Comparison of ENCODE assay signal across 9 mouse cellular contexts in the genomic region with DNA sequence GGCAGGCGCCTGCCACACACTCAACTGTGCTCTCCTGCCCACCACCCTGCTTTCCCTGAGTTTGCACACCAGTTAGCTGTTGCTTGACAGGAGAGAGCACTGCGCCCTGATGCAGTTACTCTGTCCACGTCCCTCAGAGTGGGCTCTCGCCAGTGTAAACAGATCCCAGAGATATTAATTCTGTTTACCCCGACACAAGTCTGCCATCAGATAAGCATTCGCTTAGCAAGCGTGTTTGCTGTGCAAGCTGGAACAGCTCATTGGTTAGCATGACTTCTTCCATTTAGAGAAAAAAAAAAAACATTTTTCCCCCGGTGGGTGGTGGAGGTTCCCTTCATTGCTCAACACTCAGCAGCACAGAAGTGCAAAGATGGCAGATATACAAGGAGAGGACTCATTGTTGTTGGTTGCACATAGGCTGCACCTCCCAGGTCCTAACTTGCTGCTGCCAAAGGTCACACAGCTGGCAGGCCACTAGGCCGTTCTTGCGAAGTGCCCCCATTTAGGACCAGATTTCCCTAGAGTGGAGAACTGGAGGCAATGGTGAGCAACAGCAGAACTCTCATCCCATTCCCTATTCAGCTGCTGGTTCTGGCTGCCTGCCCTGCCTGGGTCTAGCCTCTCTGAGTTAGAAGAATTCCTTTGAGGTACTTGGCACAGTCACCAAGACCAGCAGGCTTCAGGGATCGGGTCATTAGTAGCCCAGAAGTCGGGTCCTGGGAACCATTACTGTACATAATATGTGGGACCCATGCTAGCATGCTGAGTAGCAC. TPM values are rescaled to one million over a fixed set of nuclear protein-coding genes. Genes with fewer than 3 reads are reported as not detected.
DNase-seq lines count a peak whose midpoint lies in the region; ATAC-seq lines count a peak whose summit lies in the region.
"Had no signal": no experiment of that assay in that cellular context is flagged by ENCODE, and none has a peak within 500 bp of the region (broad histone marks: within the 10 kb centered on the region; RNA-seq: fewer than 3 reads in every experiment).

No protein-coding gene starts in this region.

- H3K27ac ChIP-seq in kidney, embryonic 14.5 days (ENCODE audit: low read depth, low read length), result no peak overlapping the region
- H3K27ac ChIP-seq in neural tube, embryonic 13.5 days (replicated peaks), result peak overlapping the region; percentile 73

- no peaks in the 10 kb centered on the region for H3K27me3 ChIP-seq in kidney, embryonic 14.5 days (ENCODE audit: control insufficient read depth, insufficient read depth, low read length)
- H3K27me3 ChIP-seq in neural tube, embryonic 13.5 days, result no peaks in the 10 kb centered on the region

- H3K9ac ChIP-seq in kidney, embryonic 14.5 days (ENCODE audit: low read depth, low read length), result no peak overlapping the region
- no peak overlapping the region for H3K9ac ChIP-seq in neural tube, embryonic 13.5 days

- H3K4me3 ChIP-seq in kidney, embryonic 14.5 days (ENCODE audit: low read length), result no peak overlapping the region
- H3K4me3 ChIP-seq in neural tube, embryonic 13.5 days, result no peak overlapping the region

- ATAC-seq in kidney, embryonic 14.5 days (ENCODE audit: low FRiP score, low TSS enrichment), result no peak
- ATAC-seq in neural tube, embryonic 13.5 days (ENCODE audit: low read depth), result no peak
- peak; percentile 27; the same call in 1 of the 2 replicates for ATAC-seq in megakaryocyte, adult 5-6 weeks (ENCODE audit: poor library complexity, severe bottlenecking)

- DNase-seq in adrenal gland, postnatal 10 days, result peak; percentile 76
- DNase-seq in adrenal gland, postnatal 4 days (ENCODE audit: low spot score in 2 of 2), result no peak
- peak; percentile 19 for DNase-seq in kidney, adult 11 months
- DNase-seq in neural tube, embryonic 10.5 days (ENCODE audit: extremely low spot score, low spot score), result no peak
- DNase-seq in ovary, adult 18-20 months (ENCODE audit: low spot score), result no peak
- DNase-seq: liver had no signal

- H3K9me3 ChIP-seq in kidney, embryonic 14.5 days (ENCODE audit: control insufficient read depth, low read length), result no peaks in the 10 kb centered on the region
- H3K9me3 ChIP-seq in neural tube, embryonic 13.5 days, result no peaks in the 10 kb centered on the region

- H3K4me1 ChIP-seq in kidney, embryonic 14.5 days (ENCODE audit: control insufficient read depth, insufficient read depth, low read length), result peaks cover 3% of the 10 kb centered on the region; the same call in 1 of the 2 replicates
- peaks cover 21% of the 10 kb centered on the region for H3K4me1 ChIP-seq in neural tube, embryonic 13.5 days (replicated peaks)

- WGBS in kidney, embryonic 14.5 days, result 65% methylated on average over 12 of the region's 12 CpGs
- 81% methylated on average over 12 of the region's 12 CpGs for WGBS in neural tube, embryonic 13.5 days

- no peak overlapping the region for H3K4me2 ChIP-seq in kidney, embryonic 14.5 days (replicated peaks; ENCODE audit: low read depth, low read length)
- no peak overlapping the region for H3K4me2 ChIP-seq in neural tube, embryonic 13.5 days

- no peaks in the 10 kb centered on the region for H3K36me3 ChIP-seq in kidney, embryonic 14.5 days (ENCODE audit: control insufficient read depth, insufficient read depth, low read length)
- no peaks in the 10 kb centered on the region for H3K36me3 ChIP-seq in neural tube, embryonic 13.5 days

RNA-seq across cellular contexts. Expression of a gene that starts 58.9 kb away (rescaled TPM):
- 10 to 100 TPM; 30.1 to 33.3 TPM for total RNA-seq in adrenal gland, postnatal 10 days (2021)
- 10 to 100 TPM; 26.8 to 27.9 TPM for total RNA-seq in adrenal gland, postnatal 4 days (2021)
- polyA plus RNA-seq in kidney, embryonic 14.5 days (2014; fragmentation: Nextera tagmentation; extraction: Ambion mirVana), result 6.1 and 10.3 TPM in 2 replicates
- polyA plus RNA-seq in neural tube, embryonic 13.5 days (2015; fragmentation: Nextera tagmentation; extraction: Ambion mirVana), result 14.4 and 15.3 TPM in 2 replicates
- 44.6 and 46.5 TPM in 2 replicates for total RNA-seq in megakaryocyte, adult 5-6 weeks (2015)
- 12.7 and 15.5 TPM in 2 replicates for total RNA-seq in megakaryocyte, adult 5-6 weeks (2017)

Comparison
In these comparisons a context has a peak if more than half of its experiments do, and no peak if none do; other contexts are left out.
1. DNase-seq: peak in adrenal gland, postnatal 10 days (single experiment) and kidney, adult 11 months (single experiment); none in adrenal gland, postnatal 4 days (0 of 2), neural tube, embryonic 10.5 days (single experiment) and ovary, adult 18-20 months (single experiment).